ENCODE assay signal across 8 mouse cellular contexts in genomic region chr17:24706982-24707800, GRCm38 (mm10). TPM values are rescaled to one million over a fixed set of nuclear protein-coding genes. Genes with fewer than 3 reads are reported as not detected.
DNase-seq lines count a peak whose midpoint lies in the region; ATAC-seq and TF ChIP-seq lines count a peak whose summit lies in the region.

TSS of gene Tbl3 (minus strand) at chr17:24707660.

- peak within 1 kb of the TSS; percentile 75 for H3K9ac ChIP-seq in forebrain, embryonic 12.5 days
- peak within 1 kb of the TSS; percentile 73 for H3K9ac ChIP-seq in heart, postnatal 0 days (replicated peaks; ENCODE audit: low read depth, low read length)
- peak within 1 kb of the TSS; percentile 66 for H3K9ac ChIP-seq in liver, embryonic 16.5 days (ENCODE audit: low read depth, low read length)
- H3K9ac ChIP-seq in neural tube, embryonic 13.5 days, result peak within 1 kb of the TSS; percentile 84

- 0 out of 2 replicates have a peak, but pooled peaks have one; percentile 6 for TF ChIP-seq CTCF in heart, postnatal 0 days (IDR thresholded peaks at IDR 0.05; ENCODE audit: low read depth)
- 0 out of 2 replicates have a peak, but pooled peaks have one; percentile 24 for TF ChIP-seq CTCF in testis, adult 2 months (IDR thresholded peaks at IDR 0.05; ENCODE audit: control insufficient read depth, insufficient read depth, insufficient replicate concordance, low read depth, low read length)

- peaks cover 31% of the 10 kb centered on the region for H3K36me3 ChIP-seq in forebrain, embryonic 12.5 days (replicated peaks)
- H3K36me3 ChIP-seq in heart, postnatal 0 days (replicated peaks; ENCODE audit: control insufficient read depth, insufficient read depth, low read length), result peaks cover 31% of the 10 kb centered on the region
- H3K36me3 ChIP-seq in liver, embryonic 16.5 days (ENCODE audit: control insufficient read depth, insufficient read depth), result peaks cover 9% of the 10 kb centered on the region
- peaks cover 30% of the 10 kb centered on the region for H3K36me3 ChIP-seq in neural tube, embryonic 13.5 days
- H3K36me3 ChIP-seq in testis, adult 2 months (ENCODE audit: control insufficient read depth, insufficient read depth, low read length), result no peaks in the 10 kb centered on the region; the same call in 1 of the 2 replicates

- H3K4me3 ChIP-seq in forebrain, embryonic 12.5 days (replicated peaks), result peak within 1 kb of the TSS; percentile 81
- peak within 1 kb of the TSS; percentile 68 for H3K4me3 ChIP-seq in heart, postnatal 0 days (ENCODE audit: low read depth, low read length)
- peak within 1 kb of the TSS; percentile 73 for H3K4me3 ChIP-seq in liver, embryonic 16.5 days (ENCODE audit: low read depth, low read length)
- H3K4me3 ChIP-seq in neural tube, embryonic 13.5 days, result peak within 1 kb of the TSS; percentile 82
- H3K4me3 ChIP-seq in testis, adult 2 months (ENCODE audit: control insufficient read depth, low read depth, low read length), result peak within 1 kb of the TSS; percentile 91

- no peaks in the 10 kb centered on the region for H3K27me3 ChIP-seq in forebrain, embryonic 12.5 days
- H3K27me3 ChIP-seq in heart, postnatal 0 days (ENCODE audit: control insufficient read depth, insufficient read depth, low read length), result no peaks in the 10 kb centered on the region
- H3K27me3 ChIP-seq in liver, embryonic 16.5 days (ENCODE audit: control insufficient read depth, insufficient read depth, low read depth, low read length), result no peaks in the 10 kb centered on the region
- no peaks in the 10 kb centered on the region for H3K27me3 ChIP-seq in neural tube, embryonic 13.5 days
- H3K27me3 ChIP-seq in testis, adult 2 months (ENCODE audit: control insufficient read depth, insufficient read depth, low read length), result no peaks in the 10 kb centered on the region

- peak; percentile 85 to 90 for DNase-seq in CD8-positive naive resting alpha-beta T cell, adult 2 months (ENCODE audit: low read depth in 2 of 2, low spot score in 2 of 2)
- DNase-seq in c-Kit-positive CD71-positive TER-119-negative erythroid progenitor cells, embryonic 14.5 days (ENCODE audit: low read depth), result peak; percentile 92
- peak; percentile 92 for DNase-seq in heart, postnatal 0 days (ENCODE audit: low spot score)
- DNase-seq in kidney, postnatal 4 days, result peak; percentile 97 to 98

- no peaks in the 10 kb centered on the region for H3K9me3 ChIP-seq in forebrain, embryonic 12.5 days
- H3K9me3 ChIP-seq in heart, postnatal 0 days (replicated peaks; ENCODE audit: control insufficient read depth, low read length), result no peaks in the 10 kb centered on the region
- H3K9me3 ChIP-seq in liver, embryonic 16.5 days (replicated peaks; ENCODE audit: control insufficient read depth, low read length), result no peaks in the 10 kb centered on the region
- H3K9me3 ChIP-seq in neural tube, embryonic 13.5 days, result no peaks in the 10 kb centered on the region

- peak; percentile 90 for ATAC-seq in forebrain, embryonic 12.5 days (ENCODE audit: low FRiP score)
- ATAC-seq in heart, postnatal 0 days (ENCODE audit: insufficient read depth, low read depth), result peak; percentile 87
- ATAC-seq in liver, embryonic 16.5 days (ENCODE audit: low read depth), result peak; percentile 86
- peak; percentile 85 for ATAC-seq in neural tube, embryonic 13.5 days (ENCODE audit: low read depth)

- no peak for TF ChIP-seq EP300 in heart, postnatal 0 days (IDR thresholded peaks at IDR 0.05; ENCODE audit: low read depth)

- WGBS in forebrain, embryonic 12.5 days, result 4% methylated on average over 32 of the region's 32 CpGs
- WGBS in heart, postnatal 0 days, result 2% methylated on average over 32 of the region's 32 CpGs
- 1% methylated on average over 32 of the region's 32 CpGs for WGBS in liver, embryonic 16.5 days (ENCODE audit: insufficient replicate concordance)
- WGBS in neural tube, embryonic 13.5 days, result 3% methylated on average over 32 of the region's 32 CpGs

- TF ChIP-seq POLR2A in testis, adult 2 months (IDR thresholded peaks at IDR 0.05; ENCODE audit: control insufficient read depth, low read depth, low read length), result peak; percentile 94

- peaks cover 17% of the 10 kb centered on the region for H3K4me1 ChIP-seq in forebrain, embryonic 12.5 days
- H3K4me1 ChIP-seq in heart, postnatal 0 days (ENCODE audit: control insufficient read depth, insufficient read depth), result peaks cover 13% of the 10 kb centered on the region; the same call in 1 of the 2 replicates
- H3K4me1 ChIP-seq in liver, embryonic 16.5 days (ENCODE audit: control insufficient read depth, low read depth, low read length), result peaks cover 20% of the 10 kb centered on the region
- peaks cover 20% of the 10 kb centered on the region for H3K4me1 ChIP-seq in neural tube, embryonic 13.5 days (replicated peaks)
- peaks cover 3% of the 10 kb centered on the region for H3K4me1 ChIP-seq in testis, adult 2 months (ENCODE audit: control insufficient read depth, insufficient read depth, low read length)

- H3K4me2 ChIP-seq in forebrain, embryonic 12.5 days, result peak within 1 kb of the TSS; percentile 87
- peak within 1 kb of the TSS; percentile 74 for H3K4me2 ChIP-seq in heart, postnatal 0 days (ENCODE audit: low read depth, low read length)
- peak within 1 kb of the TSS; percentile 82 for H3K4me2 ChIP-seq in liver, embryonic 16.5 days (ENCODE audit: low read depth, low read length)
- H3K4me2 ChIP-seq in neural tube, embryonic 13.5 days, result peak within 1 kb of the TSS; percentile 87

- H3K27ac ChIP-seq in forebrain, embryonic 12.5 days, result peak within 1 kb of the TSS; percentile 82
- H3K27ac ChIP-seq in heart, postnatal 0 days (ENCODE audit: low read depth), result peak within 1 kb of the TSS; percentile 79
- peak within 1 kb of the TSS; percentile 83 for H3K27ac ChIP-seq in liver, embryonic 16.5 days (ENCODE audit: low read length)
- peak within 1 kb of the TSS; percentile 83 for H3K27ac ChIP-seq in neural tube, embryonic 13.5 days (replicated peaks)
- H3K27ac ChIP-seq in testis, adult 2 months (ENCODE audit: control insufficient read depth, insufficient read depth, low read depth, low read length), result peak within 1 kb of the TSS; percentile 87

RNA-seq across cellular contexts. Expression of gene Tbl3, which starts in this region (rescaled TPM):
- polyA plus RNA-seq in forebrain, embryonic 12.5 days (2016; fragmentation: Nextera tagmentation; extraction: Ambion mirVana), result 94.7 and 98.0 TPM in 2 replicates
- total RNA-seq in heart, postnatal 0 days (2014; rRNA removed; ENCODE audit: low replicate concordance), result 33.9 and 42.2 TPM in 2 replicates
- 27.2 and 30.1 TPM in 2 replicates for polyA plus RNA-seq in heart, postnatal 0 days (2015; fragmentation: Nextera tagmentation; extraction: Ambion mirVana)
- 29.3 and 29.5 TPM in 2 replicates for polyA plus RNA-seq in liver, embryonic 16.5 days (2015; fragmentation: Nextera tagmentation; extraction: Ambion mirVana)
- polyA plus RNA-seq in neural tube, embryonic 13.5 days (2015; fragmentation: Nextera tagmentation; extraction: Ambion mirVana), result 58.4 and 64.0 TPM in 2 replicates
- 85.4 and 89.5 TPM in 2 replicates for polyA plus RNA-seq in testis, adult 2 months (2012; rRNA removed)

Comparison
In these comparisons a context has a peak if more than half of its experiments do, and no peak if none do; other contexts are left out.
1. Peak in every context shown above with its lines: DNase-seq, ATAC-seq, H3K4me3 ChIP-seq and H3K27ac ChIP-seq.